Mouse (Mus musculus) heart, postnatal 0 days (tissue): Measurements from ENCODE around the gene Gria4. TPM values are rescaled to one million over a fixed set of nuclear protein-coding genes. Genes with fewer than 3 reads are reported as not detected.
"Not testable (repeated sequence)": the region's sequence is repeated elsewhere in the genome, so short reads cannot be mapped to it uniquely, and the experiment has no call there.

Experiments
- ATAC-seq: fragments of 200-750 bp; cut with Nextera tagmentation; 2 replicates; pipeline ENCODE4 v1.8.0; 2017; ENCODE audit warnings: low read depth, moderate number of reproducible peaks, moderate library complexity; ENCODE audit not compliant: insufficient read depth
- DNase-seq: peaks from one replicate; pipeline ENCODE4 v3.0.0-alpha.2; 2016; ENCODE audit warnings: low spot score
- H3K27ac ChIP-seq: fragments of 300-500 bp; sonication (generic); 2 replicates; pipeline ENCODE4 v1.5.1; 2014; ENCODE audit warnings: low read depth, mild to moderate bottlenecking
- H3K27me3 ChIP-seq: fragments of 300-500 bp; sonication (generic); 2 replicates; pipeline ENCODE4 v1.6.1; 2014; ENCODE audit warnings: low read length, mixed read lengths; ENCODE audit not compliant: control insufficient read depth, insufficient read depth
- H3K36me3 ChIP-seq: fragments of 300-500 bp; sonication (generic); replicated peaks from 2 replicates; pipeline ENCODE4 v1.6.1; 2014; ENCODE audit warnings: low read length, mixed read lengths; ENCODE audit not compliant: control insufficient read depth, insufficient read depth
- H3K4me1 ChIP-seq: fragments of 300-500 bp; sonication (generic); 2 replicates; pipeline ENCODE4 v1.6.1; 2014; ENCODE audit warnings: antibody characterized with exemption; ENCODE audit not compliant: control insufficient read depth, insufficient read depth
- H3K4me2 ChIP-seq: fragments of 300-500 bp; sonication (generic); 2 replicates; pipeline ENCODE4 v1.6.1; 2014; ENCODE audit warnings: low read depth, mild to moderate bottlenecking, low read length, moderate library complexity
- H3K4me3 ChIP-seq: fragments of 300-500 bp; sonication (generic); 2 replicates; pipeline ENCODE4 v1.5.1; 2014; ENCODE audit warnings: low read depth, low read length
- H3K9ac ChIP-seq: fragments of 300-500 bp; sonication (generic); replicated peaks from 2 replicates; pipeline ENCODE4 v1.6.1; 2014; ENCODE audit warnings: low read depth, low read length, mixed read lengths
- H3K9me3 ChIP-seq: fragments of 300-500 bp; sonication (generic); replicated peaks from 2 replicates; pipeline ENCODE4 v1.6.1; 2016; ENCODE audit warnings: low read length; ENCODE audit not compliant: control insufficient read depth
- CTCF ChIP-seq: IDR thresholded peaks from 2 replicates; pipeline ENCODE4 v1.5.1; 2016; ENCODE audit warnings: antibody characterized with exemption, control low read depth, low read depth
- EP300 ChIP-seq: IDR thresholded peaks from 2 replicates; pipeline ENCODE4 v1.6.1; 2016; ENCODE audit warnings: antibody characterized with exemption, low read depth
- WGBS: fragments of 180-500 bp; shearing (Covaris S2); extraction: QIAGEN DNeasy Blood & Tissue Kit; methylation state at CpG from one replicate; pipeline ENCODE4 v1.1.7; 2014; 5-methylcytosine and 5-hydroxymethylcytosine counted together
- polyA plus RNA-seq: library from polyadenylated mRNA; unstranded; fragments of >200 nt; fragmentation: Nextera tagmentation; extraction: Ambion mirVana; gene quantifications from 2 replicates; pipeline ENCODE4 v1.2.1, GENCODE M21; 2015
- total RNA-seq: library from RNA; depleted of rRNA; stranded (reverse); fragments of >200 nt; gene quantifications from 2 replicates; pipeline ENCODE4 v1.2.3, GENCODE M21; 2014; ENCODE audit warnings: low replicate concordance

Gria4 gene
- total and polyA plus RNA-seq, 2 experiments from 2014 or later = 0.19 to 0.30 TPM

- DNase-seq = no peak
- 1% methylated on average over 6 of the region's 6 CpGs for WGBS
- no peak for ATAC-seq
- H3K4me3 ChIP-seq = peak overlapping the region; percentile 45; the same call in 1 of the 2 replicates
- peaks cover 6% of the 10 kb centered on the region; the same call in 1 of the 2 replicates for H3K4me1 ChIP-seq
- TF ChIP-seq CTCF (no peak), EP300 (no peak)
- H3K4me2 ChIP-seq = peak overlapping the region; percentile 79; the same call in 1 of the 2 replicates
- H3K27ac ChIP-seq = no peak overlapping the region
- H3K27me3 ChIP-seq = 0 out of 2 replicates have a peak, but pooled peaks cover 10% of the 10 kb centered on the region
- H3K36me3 ChIP-seq = no peaks in the 10 kb centered on the region
- no peaks in the 10 kb centered on the region for H3K9me3 ChIP-seq
- H3K9ac ChIP-seq = no peak overlapping the region
Measured at GRCm38 (mm10) chr9:4795075-4795474, 959 bp downstream of the Gria4 start.

- Histone ChIP-seq H3K9me3 (no peaks in the 10 kb centered on the region), H3K36me3 (no peaks in the 10 kb centered on the region), H3K27me3 (0 out of 2 replicates have a peak, but pooled peaks cover 10% of the 10 kb centered on the region), H3K4me3 (no peak overlapping the region), H3K4me2 (no peak overlapping the region), H3K27ac (no peak overlapping the region), H3K4me1 (peaks cover 6% of the 10 kb centered on the region; the same call in 1 of the 2 replicates), H3K9ac (no peak overlapping the region)
- TF ChIP-seq EP300 (no peak), CTCF (no peak)
- WGBS = 34% methylated on average over 10 of the region's 10 CpGs
- no peak for DNase-seq
- no peak for ATAC-seq
Measured at GRCm38 (mm10) chr9:4794411-4794810, 1.6 kb downstream of the Gria4 start.

GRCm38 (mm10) chr9:4749407-4749806, 46.6 kb downstream of the Gria4 start:
- H3K9ac ChIP-seq, H3K9me3 ChIP-seq, H3K27me3 ChIP-seq, ATAC-seq, H3K4me3 ChIP-seq, H3K27ac ChIP-seq, H3K4me1 ChIP-seq, H3K4me2 ChIP-seq, H3K36me3 ChIP-seq, DNase-seq: not testable (repeated sequence)

- Histone ChIP-seq H3K4me2 (no peak overlapping the region), H3K27ac (no peak overlapping the region), H3K27me3 (no peaks in the 10 kb centered on the region), H3K9ac (no peak overlapping the region), H3K9me3 (no peaks in the 10 kb centered on the region), H3K4me3 (no peak overlapping the region), H3K36me3 (no peaks in the 10 kb centered on the region), H3K4me1 (no peaks in the 10 kb centered on the region)
- DNase-seq = no peak
- 58% methylated on average over 2 of the region's 2 CpGs for WGBS
- no peak for TF ChIP-seq EP300
- no peak for TF ChIP-seq CTCF
- no peak for ATAC-seq
Measured at GRCm38 (mm10) chr9:4714086-4714485, 81.9 kb downstream of the Gria4 start.

GRCm38 (mm10) chr9:4712367-4712766, 83.7 kb downstream of the Gria4 start:
- Histone ChIP-seq H3K27me3 (no peaks in the 10 kb centered on the region), H3K36me3 (no peaks in the 10 kb centered on the region), H3K27ac (no peak overlapping the region), H3K4me1 (no peaks in the 10 kb centered on the region), H3K4me3 (no peak overlapping the region), H3K9ac (no peak overlapping the region), H3K4me2 (no peak overlapping the region), H3K9me3 (no peaks in the 10 kb centered on the region)
- DNase-seq = no peak
- no peak for ATAC-seq
- TF ChIP-seq EP300 (no peak), CTCF (no peak)

GRCm38 (mm10) chr9:4687149-4687548, 108.9 kb downstream of the Gria4 start:
- no peak overlapping the region for H3K4me3 ChIP-seq

More at GRCm38 (mm10) chr9:4687149-4687548, 108.9 kb downstream of the Gria4 start:
- H3K27ac ChIP-seq = no peak overlapping the region
- TF ChIP-seq CTCF (no peak), EP300 (no peak)
- ATAC-seq (no peak), DNase-seq (no peak)
- H3K36me3 ChIP-seq = no peaks in the 10 kb centered on the region
- H3K4me2 ChIP-seq = no peak overlapping the region
- H3K27me3 ChIP-seq = no peaks in the 10 kb centered on the region
- H3K9ac ChIP-seq = no peak overlapping the region
- no peaks in the 10 kb centered on the region for H3K4me1 ChIP-seq
- no peaks in the 10 kb centered on the region for H3K9me3 ChIP-seq
- WGBS = 46% methylated on average over 1 of the region's 1 CpGs
